Mouse (Mus musculus) E14TG2a.4 (cell line): ENCODE measurements around the gene Gm21190.
"Not testable (repeated sequence)": the region's sequence is repeated elsewhere in the genome, so short reads cannot be mapped to it uniquely, and the experiment has no call there.

Experiments
- H3K27me3 ChIP-seq: 2 replicates; pipeline ENCODE4 v1.6.1; 2014; ENCODE audit warnings: low read length, control low read depth; ENCODE audit not compliant: insufficient read depth
- H3K36me3 ChIP-seq: 2 replicates; pipeline ENCODE4 v1.6.1; 2014; ENCODE audit warnings: low read length, control low read depth; ENCODE audit not compliant: insufficient read depth
- H3K4me1 ChIP-seq: replicated peaks from 2 replicates; pipeline ENCODE4 v1.6.1; 2014; ENCODE audit warnings: low read depth, low read length, control low read depth
- H3K4me3 ChIP-seq: replicated peaks from 2 replicates; pipeline ENCODE4 v1.5.1; 2014; ENCODE audit warnings: mild to moderate bottlenecking, low read length
- H3K9me3 ChIP-seq: 2 replicates; pipeline ENCODE4 v1.6.1; 2014; ENCODE audit warnings: low read length, control low read depth
- CTCF ChIP-seq: conservative IDR thresholded peaks from 2 replicates; pipeline ENCODE4 v1.5.1; 2014; ENCODE audit warnings: low read length

Gene Gm21190

DNA sequence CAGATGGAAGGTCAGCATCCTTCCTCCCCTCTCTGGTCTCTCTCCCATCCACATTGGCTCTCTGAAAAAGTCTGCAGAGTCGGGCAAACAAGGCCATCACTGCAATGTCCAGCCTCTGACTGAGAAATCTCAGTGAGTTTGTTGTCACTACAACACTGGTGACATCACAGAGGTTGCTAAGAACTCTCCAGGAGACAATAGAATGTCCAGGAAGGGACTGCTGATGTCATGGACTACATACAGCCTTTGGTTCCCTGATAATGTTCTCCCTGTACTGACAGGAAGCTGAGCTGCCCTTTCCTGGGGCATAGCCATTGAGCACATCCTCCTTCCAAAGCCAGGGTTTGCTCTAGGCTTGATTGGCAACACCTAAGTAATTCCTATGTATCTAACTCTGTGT, at the start of gene Gm21190:
Gene Gm21190, minus strand, starts transcription at position 101 of the 400 bp plus-strand sequence.
- H3K4me3 ChIP-seq, H3K9me3 ChIP-seq, H3K36me3 ChIP-seq, H3K27me3 ChIP-seq, H3K4me1 ChIP-seq: not testable (repeated sequence)

DNA sequence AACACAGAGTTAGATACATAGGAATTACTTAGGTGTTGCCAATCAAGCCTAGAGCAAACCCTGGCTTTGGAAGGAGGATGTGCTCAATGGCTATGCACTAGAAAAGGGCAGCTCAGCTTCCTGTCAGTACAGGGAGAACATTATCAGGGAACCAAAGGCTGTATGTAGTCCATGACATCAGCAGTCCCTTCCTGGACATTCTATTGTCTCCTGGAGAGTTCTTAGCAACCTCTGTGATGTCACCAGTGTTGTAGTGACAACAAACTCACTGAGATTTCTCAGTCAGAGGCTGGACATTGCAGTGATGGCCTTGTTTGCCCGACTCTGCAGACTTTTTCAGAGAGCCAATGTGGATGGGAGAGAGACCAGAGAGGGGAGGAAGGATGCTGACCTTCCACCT, 48.0 kb upstream of the Gm21190 start, which contains the start of gene Gm21083:
Gene Gm21083, plus strand, starts transcription at position 301 of the 400 bp plus-strand sequence.
- not testable (repeated sequence) for H3K36me3 ChIP-seq, H3K4me3 ChIP-seq, H3K9me3 ChIP-seq, H3K27me3 ChIP-seq, H3K4me1 ChIP-seq

- H3K9me3 ChIP-seq, H3K36me3 ChIP-seq, H3K4me1 ChIP-seq, H3K27me3 ChIP-seq, H3K4me3 ChIP-seq: not testable (repeated sequence)
Observed at GRCm38 (mm10) chr5:15573735-15574134, 44.7 kb upstream of the Gm21190 start.

DNA sequence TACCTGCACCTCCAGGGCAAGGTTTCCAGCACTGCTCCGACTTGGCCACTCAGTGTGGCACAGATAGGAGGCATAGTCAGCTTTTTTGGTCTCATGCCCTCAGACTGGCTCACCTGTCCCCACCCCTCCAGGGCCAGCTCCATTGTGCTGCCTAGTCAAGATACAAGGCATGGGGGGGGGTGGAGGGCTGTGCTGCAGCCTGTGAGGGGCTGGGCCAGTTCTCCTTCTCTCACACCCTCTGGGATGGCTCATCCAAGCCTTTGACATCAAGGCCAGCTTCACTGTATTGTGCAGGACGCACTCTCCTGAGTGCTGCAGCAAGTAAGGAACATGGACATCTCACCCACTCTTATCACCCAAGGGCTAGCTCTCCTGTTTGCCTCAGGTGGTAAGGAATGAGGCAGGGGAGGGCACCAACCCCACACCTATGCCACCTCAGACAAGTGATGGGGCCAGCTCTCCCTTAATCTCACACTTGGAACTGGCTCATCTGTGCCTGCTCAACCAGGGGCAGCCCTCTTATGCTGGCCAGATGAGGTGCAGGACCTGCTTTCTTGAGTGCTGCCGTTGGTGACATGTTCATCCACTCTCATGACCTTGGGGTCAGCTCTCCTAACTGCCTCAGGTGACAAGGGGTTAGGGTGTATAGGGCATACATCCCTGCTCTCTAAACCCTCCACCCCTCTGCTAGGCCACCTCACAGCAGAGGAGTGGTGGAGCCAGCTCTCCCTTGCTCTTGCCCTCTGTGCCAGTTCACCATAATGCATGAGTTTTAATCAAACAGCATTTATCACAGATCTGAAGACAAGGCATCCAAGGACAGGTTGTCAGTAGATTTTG, 32.6 kb upstream of the Gm21190 start:
- not testable (repeated sequence) for H3K36me3 ChIP-seq, H3K9me3 ChIP-seq, H3K4me1 ChIP-seq, H3K4me3 ChIP-seq, H3K27me3 ChIP-seq

GRCm38 (mm10) chr5:15558654-15559053, 29.6 kb upstream of the Gm21190 start:
- not testable (repeated sequence) for H3K36me3 ChIP-seq, H3K27me3 ChIP-seq

DNA sequence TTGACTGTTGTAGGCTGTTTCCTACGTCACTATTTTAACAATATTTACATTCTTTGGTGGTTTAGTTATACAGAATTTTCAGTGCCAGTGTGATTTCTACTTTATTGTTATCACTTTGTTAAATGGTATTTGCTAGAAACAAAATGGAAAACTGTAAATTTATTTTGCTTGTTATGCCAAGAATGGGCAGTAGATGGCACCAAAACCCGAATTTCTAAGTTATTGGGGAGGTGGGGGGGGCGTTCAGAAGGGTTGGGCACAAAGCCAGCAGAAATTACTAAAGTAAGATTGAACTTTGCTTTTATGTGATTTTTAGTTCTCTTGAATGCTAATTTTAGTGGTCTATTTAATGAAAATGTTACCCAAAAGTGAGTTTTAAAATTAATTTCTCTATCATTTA, 20.6 kb upstream of the Gm21190 start:
- not testable (repeated sequence) for H3K4me1 ChIP-seq, H3K36me3 ChIP-seq, H3K27me3 ChIP-seq, H3K4me3 ChIP-seq, H3K9me3 ChIP-seq
- peak; percentile 22 for TF ChIP-seq CTCF

More at GRCm38 (mm10) chr5:15558654-15559053, 29.6 kb upstream of the Gm21190 start:
- not testable (repeated sequence) for H3K4me3 ChIP-seq, H3K9me3 ChIP-seq, H3K4me1 ChIP-seq

DNA sequence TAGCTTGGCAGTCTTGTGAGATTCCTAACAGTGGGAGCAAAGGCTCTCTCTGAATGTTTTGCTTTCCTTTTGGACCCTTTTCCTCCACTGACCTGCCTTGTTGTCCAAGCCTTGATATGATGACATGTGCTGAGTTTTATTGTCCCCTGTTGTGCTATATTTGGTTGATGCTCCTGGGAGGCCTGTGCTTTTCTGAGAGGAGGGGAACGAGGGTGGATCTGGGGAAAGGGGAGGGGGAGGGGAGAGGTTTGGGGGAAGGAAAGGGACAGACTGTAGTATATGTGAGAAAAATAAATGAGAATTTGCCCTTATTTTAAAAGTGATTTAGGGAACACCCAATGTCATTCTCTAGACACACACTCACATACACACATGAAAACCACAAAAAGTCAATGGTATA, 20.1 kb upstream of the Gm21190 start:
- H3K9me3 ChIP-seq, H3K4me3 ChIP-seq, H3K36me3 ChIP-seq, H3K27me3 ChIP-seq, H3K4me1 ChIP-seq: not testable (repeated sequence)

DNA sequence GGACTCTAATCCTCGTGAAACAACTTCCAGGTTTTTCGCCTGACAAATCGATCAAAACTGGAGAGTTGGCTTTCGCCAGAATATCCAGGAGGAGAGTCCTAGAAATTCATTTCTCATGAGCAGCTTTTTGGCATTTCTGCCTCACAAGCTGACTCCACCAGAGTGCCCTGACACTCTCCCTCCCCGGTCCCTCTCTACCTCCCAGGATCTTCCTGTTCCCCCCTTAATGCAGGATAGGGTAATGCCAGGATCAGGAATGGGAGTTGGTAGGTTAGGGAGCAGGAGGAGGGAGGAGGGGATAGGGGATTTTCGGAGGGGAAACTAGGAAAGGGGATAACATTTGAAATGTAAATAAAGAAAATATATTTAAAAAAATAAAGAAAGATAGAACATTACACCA, 19.6 kb upstream of the Gm21190 start:
- H3K4me1 ChIP-seq, H3K27me3 ChIP-seq, H3K4me3 ChIP-seq, H3K9me3 ChIP-seq, H3K36me3 ChIP-seq: not testable (repeated sequence)

DNA sequence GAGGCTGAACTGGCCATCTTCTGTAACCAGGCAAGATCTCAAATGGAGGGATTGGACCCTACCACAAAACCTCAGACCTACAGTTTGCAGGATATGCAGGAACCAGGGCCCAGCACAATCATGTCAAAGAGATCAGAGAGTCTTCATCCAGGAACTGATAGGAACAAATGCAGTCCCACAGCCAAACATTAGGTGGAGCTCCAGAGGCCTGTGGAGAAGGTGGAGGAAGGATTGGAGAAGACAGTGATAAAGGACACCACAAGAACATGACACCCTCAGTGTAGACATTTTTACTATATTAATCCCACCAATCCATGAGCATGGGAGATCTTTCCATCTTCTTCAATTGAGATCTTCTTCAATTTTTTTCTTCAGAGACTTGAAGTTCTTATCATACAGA, 6.6 kb downstream of the Gm21190 start:
- H3K4me3 ChIP-seq, H3K4me1 ChIP-seq, H3K9me3 ChIP-seq, H3K36me3 ChIP-seq, H3K27me3 ChIP-seq: not testable (repeated sequence)

- not testable (repeated sequence) for H3K4me1 ChIP-seq, H3K4me3 ChIP-seq, H3K9me3 ChIP-seq, H3K27me3 ChIP-seq, H3K36me3 ChIP-seq
Observed at GRCm38 (mm10) chr5:15522028-15522427, 7.0 kb downstream of the Gm21190 start.

DNA sequence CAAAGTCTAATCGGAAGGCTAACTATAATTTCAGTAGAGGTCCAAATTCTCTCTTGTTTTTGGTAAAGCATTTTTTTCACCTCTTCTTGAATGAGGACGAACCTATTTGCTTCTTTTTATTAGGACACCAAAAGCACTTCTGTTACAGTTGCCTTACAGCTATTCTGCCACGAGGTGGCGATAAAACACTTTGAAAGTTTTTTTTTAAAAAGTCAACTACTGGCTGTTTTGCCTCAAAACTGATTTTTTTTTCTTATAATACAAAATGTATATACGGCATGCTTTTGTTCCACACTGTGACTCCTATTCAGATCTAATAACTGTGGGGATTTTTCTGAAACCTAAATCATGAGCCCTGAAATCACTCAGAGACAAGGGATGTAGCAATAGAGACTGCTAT, 8.6 kb downstream of the Gm21190 start:
- H3K4me3 ChIP-seq, H3K4me1 ChIP-seq, H3K27me3 ChIP-seq, H3K9me3 ChIP-seq, H3K36me3 ChIP-seq: not testable (repeated sequence)
- peak; percentile 35 for TF ChIP-seq CTCF

DNA sequence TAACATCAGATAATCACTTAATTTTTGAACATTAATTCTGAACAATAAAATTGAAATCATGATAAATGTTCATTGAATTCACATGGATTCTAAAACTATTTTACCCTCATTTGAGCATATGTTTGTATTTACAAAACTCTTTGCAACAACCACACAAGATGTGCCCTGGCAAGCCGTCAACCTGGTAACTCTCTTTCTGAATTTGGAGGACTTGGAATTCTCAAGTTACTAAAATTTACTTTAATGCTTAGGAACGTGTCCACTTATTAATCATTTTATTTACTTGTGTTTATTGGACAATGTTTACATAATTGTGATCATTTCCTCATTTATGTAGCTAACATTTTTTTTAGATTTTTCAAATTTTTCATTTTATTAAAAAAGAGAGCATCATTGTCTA, 11.9 kb downstream of the Gm21190 start:
- not testable (repeated sequence) for H3K27me3 ChIP-seq, H3K4me3 ChIP-seq, H3K9me3 ChIP-seq, H3K36me3 ChIP-seq, H3K4me1 ChIP-seq

DNA sequence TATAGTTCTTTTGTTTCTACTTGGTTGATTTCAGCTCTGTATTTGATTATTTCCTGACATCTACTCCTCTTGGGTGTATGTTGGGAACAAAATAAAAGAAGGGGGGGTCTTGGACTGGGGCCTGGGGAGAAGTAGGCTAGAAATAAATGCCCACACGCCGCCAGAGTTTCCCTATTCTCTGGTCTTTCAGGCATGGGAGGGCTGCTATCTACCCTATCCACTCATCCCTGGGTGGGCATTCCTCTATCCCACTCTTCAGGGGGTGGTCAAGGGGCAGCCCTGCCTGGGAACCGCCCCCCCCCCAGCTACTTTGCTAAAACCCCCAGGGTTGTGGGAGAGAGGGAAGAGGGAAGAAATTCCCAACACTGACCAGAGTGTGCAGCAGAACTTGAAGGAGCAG, 16.8 kb downstream of the Gm21190 start:
- not testable (repeated sequence) for H3K36me3 ChIP-seq, H3K9me3 ChIP-seq, H3K4me3 ChIP-seq, H3K27me3 ChIP-seq, H3K4me1 ChIP-seq

DNA sequence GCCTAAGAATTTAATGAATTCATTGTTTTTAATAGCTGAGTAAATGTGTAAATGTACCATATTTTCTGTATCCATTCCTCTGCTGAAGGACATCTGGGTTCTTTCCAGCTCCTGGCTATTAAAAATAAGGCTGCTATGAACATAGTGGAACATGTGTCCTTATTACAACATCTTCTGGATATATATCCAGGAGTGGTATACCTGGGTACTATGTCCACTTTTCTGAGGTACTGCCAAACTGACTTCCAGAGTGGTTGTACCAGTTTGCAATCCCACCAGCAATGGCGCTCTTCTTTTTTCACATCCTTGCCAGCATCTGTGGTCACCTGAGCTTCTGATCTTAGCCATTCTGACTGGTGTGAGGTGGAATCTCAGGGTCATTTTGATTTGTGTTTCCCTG, 19.1 kb downstream of the Gm21190 start:
- H3K4me1 ChIP-seq, H3K4me3 ChIP-seq, H3K36me3 ChIP-seq, H3K9me3 ChIP-seq, H3K27me3 ChIP-seq: not testable (repeated sequence)
